Mouse (Mus musculus) testis, adult 2 months (tissue): ENCODE measurements around the gene Nek5.

ENCODE experiments used
- CTCF ChIP-seq: fragments of 200-500 bp; IDR thresholded peaks from 2 replicates; pipeline ENCODE4 v1.5.1; 2012; ENCODE audit warnings: low read depth, mild to moderate bottlenecking, inconsistent platforms, low read length, moderate library complexity; ENCODE audit not compliant: control insufficient read depth, insufficient read depth, insufficient replicate concordance
- POLR2A ChIP-seq: fragments of 200-500 bp; IDR thresholded peaks from 2 replicates; pipeline ENCODE4 v1.6.1; 2012; ENCODE audit warnings: low read depth, mild to moderate bottlenecking, inconsistent platforms, low read length, moderate library complexity; ENCODE audit not compliant: control insufficient read depth

DNA sequence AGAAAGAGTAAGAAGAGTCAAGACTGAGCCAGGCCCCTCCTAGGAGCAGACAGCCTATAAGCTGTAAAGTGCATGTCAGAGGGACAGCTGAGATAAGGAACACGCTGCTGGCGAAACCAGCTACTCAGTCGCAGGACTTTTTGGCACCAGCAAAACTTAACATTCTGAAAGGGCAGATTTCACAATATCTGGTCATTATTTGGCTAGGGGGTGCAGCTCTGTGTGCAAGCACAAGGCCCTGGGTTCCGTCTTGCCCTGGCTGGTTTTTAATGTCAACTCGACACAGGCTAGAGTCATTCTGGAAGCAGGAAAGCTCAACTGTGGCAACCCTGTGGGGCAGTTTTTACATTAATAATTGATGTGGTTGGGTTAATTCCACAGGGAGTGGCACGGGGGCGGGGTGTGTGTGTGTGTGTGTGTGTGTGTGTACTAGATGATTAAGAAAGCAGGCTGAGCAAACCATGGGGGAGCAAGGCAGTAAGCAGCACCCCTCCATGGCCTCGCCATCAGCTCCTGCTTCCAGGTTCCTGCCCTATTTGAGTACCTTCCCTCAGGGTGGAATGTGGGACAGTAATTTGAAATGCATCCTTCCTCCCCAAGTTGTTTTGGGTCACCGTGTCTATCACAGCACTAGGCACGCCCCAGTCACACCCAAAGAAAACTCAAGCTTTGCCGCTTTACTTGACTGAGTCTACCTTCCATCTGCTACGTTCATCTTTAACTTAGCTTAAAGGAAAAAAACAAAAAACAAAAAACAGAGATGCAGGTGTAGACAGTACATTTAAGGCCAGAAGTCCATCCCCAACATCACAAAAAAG is 70.0 kb downstream of the Nek5 start:
- TF ChIP-seq POLR2A (no peak), CTCF (no peak)
